Mouse (Mus musculus): ENCODE results near the gene Dvl2.
"Not testable (repeated sequence)": the region's sequence is repeated elsewhere in the genome, so short reads cannot be mapped to it uniquely, and the experiment has no call there.

The Dvl2 gene

GRCm38 (mm10) chr11:70010033-70010432, 9.6 kb downstream of the Dvl2 start:
- DNase-seq (ENCODE audit: low spot score) = no peak

- DNase-seq (ENCODE audit: low spot score) = no peak
Observed at GRCm38 (mm10) chr11:70010548-70010947, 10.2 kb downstream of the Dvl2 start.

- no peak for DNase-seq (ENCODE audit: low spot score)
Observed at GRCm38 (mm10) chr11:70010961-70011360, 10.6 kb downstream of the Dvl2 start.

DNA sequence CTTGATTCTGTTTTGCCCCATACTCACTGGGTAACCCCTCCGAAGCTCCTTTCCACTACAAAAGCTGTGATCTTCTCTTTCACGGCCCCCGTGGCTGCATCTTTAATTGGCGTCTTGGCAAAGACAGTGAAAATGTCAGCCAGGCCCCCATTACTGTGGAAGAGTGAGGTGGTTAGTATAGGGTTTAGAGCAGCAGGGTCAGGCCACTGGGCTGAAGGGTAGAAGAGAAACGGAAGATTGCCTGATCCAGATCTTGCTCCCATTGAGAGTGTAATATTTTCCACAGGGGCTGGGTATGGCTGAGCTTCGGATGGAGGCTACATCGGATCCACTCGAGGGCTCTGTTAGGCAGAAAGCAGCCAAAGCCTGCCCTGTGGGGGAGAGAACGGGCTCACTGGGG, 12.5 kb downstream of the Dvl2 start:
- no peak for DNase-seq (ENCODE audit: low spot score)

DNA sequence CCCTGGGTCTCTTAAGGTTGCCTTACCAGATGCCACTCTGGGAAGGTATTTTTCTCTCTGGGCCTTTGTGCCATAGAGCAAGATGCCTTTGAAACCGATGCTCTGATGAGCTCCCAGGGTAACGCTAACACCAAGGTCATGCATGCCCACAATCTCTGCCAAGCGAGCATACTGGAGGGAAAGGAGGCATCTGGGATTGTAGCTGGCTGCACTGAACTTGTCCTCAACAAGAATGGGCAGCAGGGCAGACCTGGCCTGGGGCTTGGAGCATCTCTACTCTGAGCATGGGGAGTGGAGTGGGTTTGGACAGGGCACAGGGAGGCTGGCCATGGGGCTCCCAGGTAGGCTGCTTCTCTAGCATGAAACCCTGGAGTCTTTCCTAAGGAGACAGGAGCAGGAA, 13.0 kb downstream of the Dvl2 start:
- no peak for DNase-seq (ENCODE audit: low spot score)

GRCm38 (mm10) chr11:70014051-70014450, 13.7 kb downstream of the Dvl2 start:
- no peak for DNase-seq (ENCODE audit: low spot score)

DNA sequence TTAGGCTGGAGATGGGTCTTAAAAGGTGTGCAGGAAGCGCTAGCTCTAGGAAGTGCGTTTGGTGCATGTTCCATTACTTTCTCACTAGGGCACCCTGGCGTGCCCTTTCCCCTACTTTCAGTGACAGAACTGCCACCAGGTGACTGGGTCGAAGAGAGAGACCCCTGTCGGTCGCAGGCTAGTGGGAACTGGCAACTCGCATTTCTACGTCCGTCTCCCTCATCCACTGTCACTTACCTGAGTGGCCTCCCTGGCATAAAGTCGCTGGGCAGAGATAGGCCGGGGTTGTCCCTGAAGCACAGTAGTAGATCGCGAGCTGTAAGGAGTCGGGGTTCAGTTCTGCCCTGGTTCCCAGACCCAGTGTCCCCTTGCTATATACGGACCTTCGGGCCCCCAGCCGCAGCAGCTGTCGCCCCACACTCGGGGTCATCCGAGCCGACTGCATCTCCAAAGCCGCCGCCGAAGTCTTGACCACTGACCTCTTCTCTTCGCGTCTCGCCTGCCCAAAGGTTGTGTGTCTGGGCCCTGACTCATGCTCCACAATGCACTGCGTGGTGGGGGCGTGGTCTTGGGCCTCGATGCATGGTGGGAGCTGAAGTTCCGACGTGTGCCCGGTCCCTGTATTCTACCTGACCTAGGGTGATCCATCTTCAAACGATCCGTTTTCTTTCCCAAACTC, 14.6 kb downstream of the Dvl2 start, which contains the start of gene Acadvl:
Gene Acadvl (minus strand): TSS at position 532 of the 679 bp plus-strand sequence.
- DNase-seq (ENCODE audit: low spot score) = peak; percentile 68

GRCm38 (mm10) chr11:70015677-70016076, 15.3 kb downstream of the Dvl2 start:
- no peak for DNase-seq (ENCODE audit: low spot score)

- not testable (repeated sequence) for DNase-seq (ENCODE audit: low spot score)
Observed at GRCm38 (mm10) chr11:70016177-70016576, 15.8 kb downstream of the Dvl2 start.

- DNase-seq (ENCODE audit: low spot score) = no peak
Observed at GRCm38 (mm10) chr11:70016669-70017068, 16.3 kb downstream of the Dvl2 start, which contains the start of gene Dlg4. Gene Dlg4, plus strand, starts transcription at chr11:70016942.

GRCm38 (mm10) chr11:70017199-70017767, 16.9 kb downstream of the Dvl2 start:
- no peak for DNase-seq (ENCODE audit: low spot score)

GRCm38 (mm10) chr11:70018131-70018990, 18.0 kb downstream of the Dvl2 start:
- no peak for DNase-seq (ENCODE audit: low spot score)

DNA sequence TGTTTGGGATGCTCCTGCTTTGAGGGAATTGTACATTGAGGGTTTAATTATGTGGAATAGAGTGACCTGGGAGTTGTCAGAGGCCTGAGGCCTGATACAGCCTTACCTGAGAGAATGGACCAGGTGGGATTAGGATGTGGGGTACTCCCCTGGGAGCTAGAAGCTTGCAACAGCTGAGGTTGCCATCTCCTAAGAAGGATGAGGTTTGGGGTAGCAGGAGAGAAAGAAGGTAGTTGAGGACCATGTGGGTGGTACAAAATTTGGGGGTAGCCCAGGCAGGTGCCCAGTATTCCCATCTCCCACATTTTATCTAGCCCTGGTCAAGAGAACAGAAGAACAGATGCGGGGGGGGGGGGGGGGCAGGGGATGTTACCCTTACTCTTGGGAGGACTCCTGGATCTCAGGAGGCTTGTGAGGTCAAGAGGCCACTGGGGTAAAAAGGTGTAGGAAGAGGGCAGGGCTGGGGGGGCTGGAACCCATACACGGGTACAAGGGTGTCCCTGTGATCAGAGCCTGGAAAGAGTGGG, 19.2 kb downstream of the Dvl2 start:
- DNase-seq (ENCODE audit: low spot score) = no peak

DNA sequence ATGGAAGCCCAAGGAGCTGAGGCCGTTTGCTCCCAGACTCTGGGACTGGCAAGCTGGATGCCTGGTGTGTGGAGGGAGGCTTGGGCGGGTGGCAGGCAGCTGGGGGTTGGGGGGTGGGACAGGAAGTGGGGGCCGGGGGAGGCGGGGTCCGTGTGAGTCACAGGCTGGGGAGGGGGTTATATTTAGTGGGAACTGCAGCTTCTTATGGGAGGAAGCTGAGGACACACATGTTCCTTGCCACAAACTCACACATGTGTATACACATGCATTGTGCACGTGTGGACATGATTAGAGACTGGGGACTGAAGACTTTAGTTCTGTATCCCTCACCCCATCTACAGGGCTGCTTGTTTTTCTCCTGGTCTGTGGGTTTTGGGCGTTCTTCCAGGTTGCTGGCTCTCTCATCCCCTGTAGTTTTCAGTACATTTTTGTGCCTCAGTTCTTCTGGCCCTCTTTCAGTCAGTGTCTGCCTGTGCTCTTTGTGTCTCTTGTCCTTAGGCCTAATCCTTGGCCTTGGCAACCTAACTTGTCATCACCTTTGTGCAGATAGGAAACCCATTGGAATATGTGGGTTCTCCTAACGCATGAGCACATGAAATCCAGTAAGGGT, 19.7 kb downstream of the Dvl2 start:
- DNase-seq (ENCODE audit: low spot score) = no peak

- DNase-seq (ENCODE audit: low spot score) = peak; percentile 35
Observed at GRCm38 (mm10) chr11:70020731-70021263, 20.4 kb downstream of the Dvl2 start.

DNA sequence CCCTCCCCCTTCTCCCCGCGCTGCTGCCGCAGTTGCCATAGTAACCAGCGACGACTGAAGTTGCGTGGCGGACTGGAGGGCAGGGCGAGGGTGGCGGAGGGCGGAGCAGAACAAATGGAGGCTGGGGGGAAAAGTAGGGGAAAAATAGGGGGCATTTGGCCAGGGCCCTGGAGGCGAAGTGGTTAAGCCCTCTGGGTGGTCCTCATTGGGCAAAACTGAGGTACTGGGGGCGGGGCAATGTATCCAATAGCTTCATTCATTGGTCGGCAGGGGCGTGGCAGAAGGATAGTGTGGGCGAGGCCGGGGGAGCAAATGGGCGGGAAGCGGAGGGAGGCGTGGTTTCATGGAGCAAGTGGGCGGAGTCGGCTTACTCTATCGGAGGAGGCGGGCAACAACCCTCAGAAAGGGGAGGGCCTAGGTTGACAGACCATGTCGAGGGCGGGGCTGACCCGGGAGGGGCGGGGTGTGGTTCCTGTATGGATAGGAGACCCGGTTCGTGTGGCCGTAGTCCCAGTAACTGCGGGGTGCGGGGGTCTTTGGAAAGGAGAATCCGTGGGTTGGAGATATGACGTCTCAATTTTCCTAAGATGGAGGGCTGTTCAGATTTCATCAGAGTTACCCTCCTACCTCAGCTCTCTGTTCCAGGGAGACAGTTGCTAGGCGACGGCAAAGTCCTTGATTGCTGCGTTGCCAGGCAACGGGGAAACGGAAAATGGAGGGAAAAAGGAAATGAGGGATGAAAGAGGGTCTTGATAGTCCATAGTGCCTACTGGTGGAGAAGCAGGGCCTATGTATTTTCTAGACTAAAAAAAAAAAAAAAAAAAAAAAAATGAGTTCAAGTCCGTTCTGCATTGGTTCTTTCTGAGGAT, 21.1 kb downstream of the Dvl2 start:
- peak; percentile 86 for DNase-seq (ENCODE audit: low spot score)

- no peak for DNase-seq (ENCODE audit: low spot score)
Observed at GRCm38 (mm10) chr11:70023481-70024150, 23.2 kb downstream of the Dvl2 start.

- DNase-seq (ENCODE audit: low spot score) = no peak
Observed at GRCm38 (mm10) chr11:70024151-70024514, 23.7 kb downstream of the Dvl2 start.

DNA sequence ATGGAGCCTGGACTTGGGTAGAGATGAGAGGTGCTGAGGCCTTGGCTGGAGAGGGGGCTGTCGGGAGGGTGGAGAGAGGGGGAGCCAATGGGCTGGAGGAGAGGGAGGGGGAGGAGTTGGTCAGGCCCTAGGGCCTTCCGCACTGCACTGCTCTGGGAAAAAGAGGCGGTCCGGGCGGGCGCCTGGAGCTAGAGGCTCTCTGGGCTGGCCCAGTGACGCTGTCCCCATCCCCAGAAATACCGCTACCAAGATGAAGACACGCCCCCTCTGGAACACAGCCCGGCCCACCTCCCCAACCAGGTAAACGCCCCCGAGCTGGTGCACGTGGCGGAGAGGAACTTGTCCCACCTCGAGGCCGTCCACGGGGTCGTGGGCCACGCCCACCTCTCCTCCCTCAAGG, 26.3 kb downstream of the Dvl2 start:
- DNase-seq (ENCODE audit: low spot score) = no peak

- no peak for DNase-seq (ENCODE audit: low spot score)
Observed at GRCm38 (mm10) chr11:70027397-70027796, 27.0 kb downstream of the Dvl2 start.

Measured in ovary, postnatal 10 days (tissue).